Mouse (Mus musculus) G1E (cell line): ENCODE measurements around the gene Pard3b.

Source experiments
- CTCF ChIP-seq: IDR thresholded peaks from 2 replicates; pipeline ENCODE4 v1.5.1; 2012; ENCODE audit warnings: low read depth, low read length, inconsistent platforms, mixed read lengths
- GATA1 ChIP-seq: IDR thresholded peaks from 2 replicates; pipeline ENCODE4 v1.6.1; 2012; ENCODE audit warnings: borderline replicate concordance, low read length, inconsistent platforms, mixed read lengths
- POLR2AphosphoS5 ChIP-seq: IDR thresholded peaks from 2 replicates; pipeline ENCODE4 v1.6.1; 2012; ENCODE audit warnings: low read depth, low read length, inconsistent platforms; ENCODE audit not compliant: insufficient replicate concordance

DNA sequence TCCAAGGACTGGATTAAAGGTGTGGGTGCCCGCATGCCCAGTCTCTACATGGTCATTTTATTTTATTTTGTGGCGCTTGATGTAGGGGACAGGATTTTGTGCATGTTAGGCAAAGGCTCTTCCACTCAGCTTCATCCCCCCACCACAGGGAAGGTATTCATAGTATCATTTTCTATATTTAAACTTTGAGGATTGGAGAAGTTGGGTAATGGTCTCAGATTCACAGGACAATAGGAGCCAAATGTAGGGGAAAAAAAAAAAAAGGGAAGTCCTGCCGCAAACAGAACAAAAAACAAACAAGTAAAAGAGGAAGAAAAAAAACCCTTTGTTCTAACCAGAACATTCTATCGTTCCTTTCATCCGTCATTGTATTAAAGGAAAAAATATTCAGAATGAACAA is 590.5 kb downstream of the Pard3b start:
- no peak for TF ChIP-seq GATA1
- no peak for TF ChIP-seq POLR2AphosphoS5
- TF ChIP-seq CTCF = no peak
